Mouse (Mus musculus) cortical plate, adult 2 months (tissue): Measurements from ENCODE around the gene Fxyd7. TPM values are rescaled to one million over a fixed set of nuclear protein-coding genes. Genes with fewer than 3 reads are reported as not detected.

Experiments used
- H3K27ac ChIP-seq: fragments of 200-500 bp; 2 replicates; pipeline ENCODE4 v1.5.1; 2012; ENCODE audit warnings: low read length, control low read depth, inconsistent platforms; ENCODE audit not compliant: insufficient read depth
- H3K4me1 ChIP-seq: fragments of 200-500 bp; 2 replicates; pipeline ENCODE4 v1.6.1; 2011; ENCODE audit warnings: low read length; ENCODE audit not compliant: control insufficient read depth, insufficient read depth
- H3K4me3 ChIP-seq: fragments of 200-500 bp; 2 replicates; pipeline ENCODE4 v1.5.1; 2011; ENCODE audit warnings: mild to moderate bottlenecking, low read length, control low read depth; ENCODE audit not compliant: insufficient read depth
- CTCF ChIP-seq: fragments of 200-500 bp; IDR thresholded peaks from 2 replicates; pipeline ENCODE4 v1.5.1; 2011; ENCODE audit warnings: mild to moderate bottlenecking, control low read depth, low read length; ENCODE audit not compliant: insufficient read depth; ENCODE audit errors: extremely low read depth
- POLR2A ChIP-seq: fragments of 200-500 bp; IDR thresholded peaks from 2 replicates; pipeline ENCODE4 v1.6.1; 2011; ENCODE audit warnings: mild to moderate bottlenecking, low read length, control low read depth; ENCODE audit not compliant: insufficient read depth; ENCODE audit errors: extremely low read depth
- polyA plus RNA-seq: library from polyadenylated mRNA; depleted of rRNA; stranded (reverse); fragments of >200 nt; gene quantifications from 2 replicates; pipeline ENCODE4 v1.2.3, GENCODE M21; 2012

Fxyd7 gene
- polyA plus RNA-seq, 1 experiment = 426 TPM

- H3K4me1 ChIP-seq = no peaks in the 10 kb centered on the region
- no peak overlapping the region for H3K4me3 ChIP-seq
- TF ChIP-seq CTCF (no peak), POLR2A (no peak)
- peak overlapping the region; percentile 17 for H3K27ac ChIP-seq
Observed at GRCm38 (mm10) chr7:31088206-31088605, 36.9 kb upstream of the Fxyd7 start.

GRCm38 (mm10) chr7:31087262-31087661, 36.0 kb upstream of the Fxyd7 start:
- Histone ChIP-seq H3K27ac (peak overlapping the region; percentile 75), H3K4me1 (no peaks in the 10 kb centered on the region), H3K4me3 (no peak overlapping the region)
- TF ChIP-seq CTCF (no peak), POLR2A (no peak)

GRCm38 (mm10) chr7:31086175-31086755, 35.0 kb upstream of the Fxyd7 start:
- H3K4me1 ChIP-seq = no peaks in the 10 kb centered on the region
- no peak for TF ChIP-seq CTCF
- no peak for TF ChIP-seq POLR2A
- no peak overlapping the region for H3K4me3 ChIP-seq
- H3K27ac ChIP-seq = peak overlapping the region; percentile 75

- Histone ChIP-seq H3K27ac (peak overlapping the region; percentile 75), H3K4me3 (no peak overlapping the region), H3K4me1 (no peaks in the 10 kb centered on the region)
- TF ChIP-seq CTCF = no peak
- no peak for TF ChIP-seq POLR2A
Observed at GRCm38 (mm10) chr7:31085171-31085570, 33.9 kb upstream of the Fxyd7 start.

GRCm38 (mm10) chr7:31084140-31084539, 32.9 kb upstream of the Fxyd7 start:
- no peaks in the 10 kb centered on the region for H3K4me1 ChIP-seq
- peak overlapping the region; percentile 90 for H3K27ac ChIP-seq
- TF ChIP-seq POLR2A (no peak), CTCF (no peak)

GRCm38 (mm10) chr7:31082831-31083588, 31.7 kb upstream of the Fxyd7 start:
- Histone ChIP-seq H3K4me3 (no peak overlapping the region), H3K4me1 (no peaks in the 10 kb centered on the region), H3K27ac (peak overlapping the region; percentile 90)
- no peak for TF ChIP-seq POLR2A
- no peak for TF ChIP-seq CTCF

More at GRCm38 (mm10) chr7:31084140-31084539, 32.9 kb upstream of the Fxyd7 start:
- H3K4me3 ChIP-seq = no peak overlapping the region

GRCm38 (mm10) chr7:31082106-31082505, 30.8 kb upstream of the Fxyd7 start:
- Histone ChIP-seq H3K4me1 (no peaks in the 10 kb centered on the region; the same call in 1 of the 2 replicates), H3K4me3 (no peak overlapping the region), H3K27ac (no peak overlapping the region)
- TF ChIP-seq CTCF = no peak
- no peak for TF ChIP-seq POLR2A

- no peak overlapping the region for H3K4me3 ChIP-seq
- no peak overlapping the region for H3K27ac ChIP-seq
- TF ChIP-seq POLR2A (no peak), CTCF (no peak)
- no peaks in the 10 kb centered on the region; the same call in 1 of the 2 replicates for H3K4me1 ChIP-seq
Observed at GRCm38 (mm10) chr7:31081106-31081505, 29.8 kb upstream of the Fxyd7 start.

- H3K4me1 ChIP-seq = no peaks in the 10 kb centered on the region; the same call in 1 of the 2 replicates
- H3K4me3 ChIP-seq = no peak overlapping the region
- TF ChIP-seq POLR2A (no peak), CTCF (no peak)
- no peak overlapping the region for H3K27ac ChIP-seq
Observed at GRCm38 (mm10) chr7:31080611-31081010, 29.3 kb upstream of the Fxyd7 start.

- no peak overlapping the region for H3K4me3 ChIP-seq
- no peaks in the 10 kb centered on the region; the same call in 1 of the 2 replicates for H3K4me1 ChIP-seq
- H3K27ac ChIP-seq = no peak overlapping the region
- no peak for TF ChIP-seq CTCF
- no peak for TF ChIP-seq POLR2A
Observed at GRCm38 (mm10) chr7:31079670-31080069, 28.4 kb upstream of the Fxyd7 start.
